Mouse (Mus musculus): ENCODE measurements around the gene Cxcl16. TPM values are rescaled to one million over a fixed set of nuclear protein-coding genes. Genes with fewer than 3 reads are reported as not detected.

Cxcl16 gene
- total RNA-seq, 2 experiments from 2014 or later: 1.2 to 1.9 TPM

DNA sequence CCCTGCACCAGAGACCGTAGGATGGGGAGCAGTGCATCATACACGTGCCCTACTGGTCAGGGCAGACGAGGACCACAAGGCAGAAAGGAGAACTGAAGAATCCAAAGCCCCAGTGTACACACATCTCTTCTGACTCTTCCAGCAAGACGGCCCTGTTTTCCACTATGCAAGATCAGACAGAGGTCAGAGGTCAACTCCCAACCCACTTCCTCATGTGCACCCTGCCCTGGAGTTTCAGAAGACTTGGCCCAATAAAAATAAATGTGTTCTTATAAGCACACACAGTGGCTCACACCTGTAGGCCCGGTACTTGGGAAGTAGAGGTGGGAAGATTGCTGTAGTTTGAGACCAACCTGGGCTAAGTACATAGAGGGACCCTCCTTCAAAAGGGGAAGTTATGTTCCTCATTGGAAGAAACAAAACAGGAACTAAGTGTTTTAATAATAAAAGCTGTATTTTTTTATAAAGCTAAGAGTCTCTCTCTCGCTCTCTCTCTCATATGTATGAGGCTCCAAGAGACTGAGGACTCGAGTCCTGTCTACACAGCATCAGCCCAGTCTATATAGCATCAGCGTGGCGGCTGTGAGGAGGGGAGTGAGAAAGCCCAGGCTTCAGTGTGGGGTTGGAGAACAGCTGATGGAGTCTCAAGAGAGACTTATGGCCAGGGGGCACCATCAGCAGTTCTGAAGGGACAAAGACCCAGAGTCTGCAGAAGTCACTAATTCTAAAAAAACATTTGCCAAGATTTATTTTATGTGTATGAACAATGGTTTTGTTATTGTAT lies 6.3 kb downstream of the Cxcl16 start:
- peak; percentile 57 for ATAC-seq (ENCODE audit: poor library complexity, severe bottlenecking)

DNA sequence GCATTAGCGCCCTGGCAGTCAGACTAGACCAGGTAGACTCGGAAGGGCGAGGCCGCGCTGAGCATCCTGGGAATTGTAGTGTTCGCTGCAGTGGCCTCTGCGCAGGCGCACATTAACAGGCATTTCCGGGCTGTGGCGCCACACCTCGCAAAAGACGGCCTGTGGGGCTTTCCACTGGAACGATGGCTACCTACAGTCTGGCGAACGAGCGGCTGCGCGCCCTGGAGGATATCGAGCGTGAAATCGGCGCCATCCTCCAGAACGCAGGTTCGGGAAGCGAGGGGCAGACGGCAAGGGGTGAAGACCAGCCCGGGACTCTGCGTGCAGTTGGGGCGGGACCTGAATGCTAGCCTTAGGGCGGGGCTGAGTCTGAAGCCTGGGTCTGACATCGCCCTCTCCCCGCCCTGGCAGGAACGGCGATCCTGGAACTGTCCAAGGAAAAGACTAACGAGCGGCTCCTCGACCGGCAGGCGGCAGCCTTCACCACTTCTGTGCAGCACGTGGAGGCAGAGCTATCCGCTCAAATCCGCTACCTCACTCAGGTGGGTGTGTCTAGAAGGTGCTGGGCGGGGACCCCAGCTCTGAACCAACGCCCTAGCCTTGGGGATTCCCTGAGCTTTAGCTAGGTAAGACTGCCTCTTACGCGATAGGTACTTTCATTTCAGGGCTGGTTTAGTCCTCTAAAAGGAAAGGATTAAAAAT lies 7.8 kb downstream of the Cxcl16 start, which contains the start of gene Med11:
Gene Med11, plus strand, starts transcription at position 123 of the 702 bp plus-strand sequence.
- ATAC-seq (ENCODE audit: poor library complexity, severe bottlenecking): peak; percentile 83

DNA sequence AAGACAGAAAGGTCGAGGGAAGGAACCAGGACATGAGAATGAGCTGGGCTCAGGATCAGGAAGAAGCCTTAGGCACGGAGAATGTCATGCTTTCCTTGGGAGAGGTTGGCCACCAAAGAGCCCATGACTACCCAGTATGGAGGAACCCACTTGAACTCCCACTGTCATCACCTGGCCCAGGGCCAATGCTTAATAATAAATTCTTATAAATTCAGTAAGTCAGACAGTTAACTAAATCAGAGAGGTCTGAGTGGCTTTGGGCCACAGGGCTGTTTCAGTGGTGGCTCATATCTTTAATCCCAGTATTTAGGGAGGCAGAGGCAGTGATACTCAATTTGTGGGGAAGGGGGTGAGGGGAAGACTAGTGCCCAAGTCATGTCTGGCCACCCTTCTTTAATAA lies 8.9 kb downstream of the Cxcl16 start:
- no peak for ATAC-seq (ENCODE audit: poor library complexity, severe bottlenecking)

DNA sequence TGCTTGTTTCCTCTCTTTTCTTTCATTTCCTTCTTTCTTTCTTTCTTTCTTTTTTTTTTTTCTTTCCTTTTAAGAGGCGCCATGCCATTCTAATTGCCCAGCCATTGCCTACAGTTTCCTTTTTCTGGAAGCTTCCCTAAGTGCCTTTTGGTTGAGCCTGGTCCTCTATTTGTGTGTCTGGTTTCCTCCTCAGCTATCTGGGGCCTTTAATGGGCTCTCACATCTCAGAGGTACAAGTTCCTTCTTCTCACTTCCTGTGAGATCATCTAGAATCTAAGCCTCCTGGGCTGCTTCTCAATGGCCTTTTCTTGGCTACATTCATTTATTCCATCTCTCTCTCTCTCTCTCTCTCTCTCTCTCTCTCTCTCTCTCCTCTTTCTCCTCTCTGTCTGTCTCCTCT lies 12.4 kb downstream of the Cxcl16 start:
- no peak for ATAC-seq (ENCODE audit: poor library complexity, severe bottlenecking)

DNA sequence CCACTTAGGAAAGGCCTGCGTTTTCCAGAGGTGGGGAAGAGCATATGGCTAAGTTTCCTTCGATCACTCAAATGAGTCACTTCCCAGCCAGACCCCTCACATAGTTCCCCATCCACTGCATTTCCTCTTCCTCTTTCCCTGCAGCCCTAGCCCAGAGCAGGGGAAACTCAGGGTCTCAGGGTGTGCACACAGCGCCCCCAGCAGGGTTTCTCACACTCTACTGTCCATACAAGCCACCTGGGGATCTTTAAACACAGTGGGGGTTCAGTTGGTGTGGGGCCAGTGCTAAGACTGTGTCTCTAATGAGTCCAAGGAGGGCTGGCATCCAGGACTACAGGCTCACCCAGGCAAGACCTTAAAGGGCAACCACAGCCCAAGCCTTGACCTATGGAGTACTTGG lies 13.0 kb downstream of the Cxcl16 start:
- ATAC-seq (ENCODE audit: poor library complexity, severe bottlenecking): peak; percentile 71

DNA sequence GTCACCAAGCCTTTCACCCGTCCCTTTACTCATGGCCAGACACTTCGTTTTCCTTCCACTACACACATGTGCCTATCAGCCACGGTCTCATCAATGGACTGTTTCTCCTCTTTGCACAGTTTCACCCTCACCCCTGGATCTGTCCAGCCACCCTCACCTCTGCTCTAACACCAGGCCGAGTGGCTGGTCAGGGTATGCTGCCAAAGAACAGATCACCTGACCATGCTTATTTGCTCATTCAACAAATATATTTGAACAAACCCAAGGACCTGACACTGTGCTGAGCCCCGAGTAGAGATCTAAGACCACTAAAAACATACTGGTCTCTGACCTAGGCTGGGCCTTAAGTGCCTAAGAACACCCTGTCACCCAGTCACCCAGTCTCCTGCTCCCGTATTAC lies 15.1 kb downstream of the Cxcl16 start:
- ATAC-seq (ENCODE audit: poor library complexity, severe bottlenecking): no peak

DNA sequence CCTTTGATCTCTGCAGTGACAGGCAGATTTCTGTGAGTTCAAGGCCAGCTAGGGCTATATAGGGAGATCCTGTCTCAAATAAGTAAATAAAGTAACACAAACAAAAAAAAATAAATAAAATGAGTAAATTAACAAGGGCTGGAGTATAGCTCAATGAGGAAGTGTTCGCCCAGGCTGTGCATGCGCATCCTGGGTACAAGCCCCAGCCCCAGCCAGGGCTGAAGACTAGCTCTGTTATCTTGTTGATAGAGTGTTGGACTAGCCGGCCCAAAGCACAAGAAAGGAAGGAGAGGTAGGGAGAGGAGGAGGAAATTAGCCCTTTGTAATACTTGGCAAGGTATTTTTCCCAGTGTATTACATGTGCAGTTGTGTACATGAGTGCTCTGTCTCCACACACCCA lies 15.8 kb downstream of the Cxcl16 start:
- ATAC-seq (ENCODE audit: poor library complexity, severe bottlenecking): no peak

DNA sequence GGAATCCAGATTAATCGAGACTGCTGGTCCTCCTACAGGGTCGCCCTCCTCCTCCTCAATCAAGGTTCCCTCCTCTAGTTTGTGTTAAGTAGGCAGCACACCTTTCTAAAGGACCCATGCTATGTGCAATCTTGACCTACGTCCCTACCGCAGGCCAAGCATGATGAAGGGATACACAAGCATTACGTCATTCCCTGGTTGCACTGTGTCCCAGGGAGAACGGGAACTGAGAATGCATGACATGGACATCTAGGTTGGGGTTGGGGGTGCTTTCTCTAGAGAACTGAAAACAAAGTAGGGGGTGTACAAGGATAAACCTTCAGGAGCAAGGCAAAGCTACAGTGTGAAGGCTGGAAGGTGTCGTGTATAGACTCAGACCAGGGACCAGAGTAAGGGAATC lies 17.9 kb downstream of the Cxcl16 start:
- peak; percentile 43 for ATAC-seq (ENCODE audit: poor library complexity, severe bottlenecking)

DNA sequence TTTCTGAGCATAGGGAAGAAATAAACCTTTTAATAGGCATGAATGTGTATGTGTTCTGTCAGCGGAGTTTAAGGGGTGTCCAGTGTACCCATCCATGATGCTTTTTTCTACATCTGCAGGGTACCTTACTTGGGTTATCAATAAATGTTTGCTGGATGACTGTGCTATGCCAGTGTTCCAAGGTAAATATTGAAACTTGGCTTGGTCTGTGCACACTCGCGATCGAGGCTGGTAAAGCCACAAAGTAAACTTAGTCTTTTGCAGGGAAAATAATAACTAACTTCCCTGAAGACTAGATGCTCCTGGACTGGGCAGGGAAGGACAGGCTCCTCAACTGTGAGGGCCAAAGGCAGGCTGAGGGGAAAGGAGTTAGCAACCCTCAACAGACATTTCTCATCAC lies 19.1 kb downstream of the Cxcl16 start:
- ATAC-seq (ENCODE audit: poor library complexity, severe bottlenecking): no peak

DNA sequence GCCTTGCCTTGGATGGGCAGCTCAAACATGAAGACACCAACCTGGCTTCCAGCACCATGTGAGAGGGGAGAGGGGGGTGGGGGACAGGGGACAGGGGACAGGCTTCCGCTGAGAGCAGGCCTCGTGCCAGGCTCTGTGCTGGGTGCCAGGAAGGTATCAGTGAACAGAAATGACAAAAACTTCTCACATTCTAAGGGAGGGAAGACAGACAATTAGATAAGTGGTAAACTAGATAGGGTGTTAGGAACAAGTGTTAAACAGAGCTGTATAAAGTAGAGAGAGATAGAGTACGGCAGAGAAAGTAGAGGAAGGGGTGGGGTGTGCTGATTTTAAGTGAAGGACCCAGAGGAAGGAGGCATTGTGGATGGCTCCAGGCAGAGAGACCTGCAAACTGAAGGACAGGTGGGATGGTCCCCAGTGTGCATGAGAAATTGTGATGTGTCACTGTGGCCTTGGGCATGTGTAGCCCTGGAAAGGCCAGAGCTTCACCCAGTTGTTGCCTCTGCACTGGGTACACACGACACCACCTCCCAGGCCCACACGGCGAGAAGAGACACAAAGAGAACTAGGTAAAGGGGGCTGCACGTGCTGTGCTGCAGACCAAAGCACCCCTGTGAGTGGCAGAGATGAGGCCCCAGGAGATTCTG lies 20.9 kb downstream of the Cxcl16 start:
- no peak for ATAC-seq (ENCODE audit: poor library complexity, severe bottlenecking)

DNA sequence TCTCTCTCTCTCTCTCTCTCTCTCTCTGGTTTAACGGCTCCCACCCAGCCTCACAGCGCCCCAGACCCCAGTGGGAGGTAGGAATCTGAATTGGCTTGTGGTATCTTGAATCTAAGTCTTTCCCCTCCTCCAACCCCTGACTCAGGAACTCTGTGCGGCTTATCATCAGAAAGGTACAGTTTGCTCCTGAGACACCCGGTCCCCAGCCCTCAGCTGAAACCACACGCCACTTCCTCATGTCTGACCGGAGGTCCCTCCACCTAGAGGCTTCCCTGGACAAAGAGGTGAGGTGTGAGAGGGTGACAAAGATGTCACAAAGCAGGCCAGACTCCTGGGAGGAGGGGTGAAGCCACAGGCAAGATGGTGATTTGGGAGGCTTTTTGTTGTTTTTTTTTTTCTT lies 22.4 kb downstream of the Cxcl16 start:
- ATAC-seq (ENCODE audit: poor library complexity, severe bottlenecking): peak; percentile 39

DNA sequence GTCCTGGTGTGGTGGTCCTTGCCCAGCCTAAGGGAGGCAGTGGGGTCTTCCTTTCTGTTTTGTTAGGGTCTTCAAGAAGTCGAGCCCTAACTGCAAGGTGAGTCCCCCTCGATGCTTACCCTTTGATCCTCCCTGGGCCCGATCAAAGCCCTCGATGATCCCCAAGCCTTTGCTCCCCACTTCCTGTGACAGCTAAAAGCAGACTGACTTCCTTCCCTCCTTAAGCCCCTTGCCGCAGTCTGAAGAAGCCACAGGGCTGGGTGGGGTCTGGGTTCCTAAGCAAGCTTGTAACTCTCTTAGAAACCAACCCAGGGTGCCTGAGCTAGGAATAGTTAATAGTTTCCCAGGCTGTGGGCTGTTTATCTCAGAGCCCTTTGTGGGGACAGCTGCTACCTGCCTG lies 24.3 kb downstream of the Cxcl16 start:
- no peak for ATAC-seq (ENCODE audit: poor library complexity, severe bottlenecking)

DNA sequence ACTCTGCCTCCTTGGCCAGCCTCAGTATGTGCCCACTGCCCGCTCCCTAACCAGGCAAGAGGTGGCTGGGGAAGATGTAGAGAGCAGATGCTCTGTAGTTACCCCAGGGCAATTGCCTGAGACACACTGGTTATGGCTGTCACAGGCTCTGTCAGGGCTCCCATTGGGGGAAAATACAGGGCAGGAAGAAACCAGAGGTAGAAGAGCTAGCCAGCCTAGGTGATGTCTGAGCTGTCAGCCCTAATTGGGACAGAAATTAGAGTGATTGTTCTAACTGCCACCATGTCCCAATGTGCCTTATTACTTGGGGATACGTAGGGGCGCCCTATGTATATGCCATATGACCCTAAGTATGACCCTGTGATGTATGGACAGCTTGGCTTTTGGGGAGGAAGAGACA lies 25.8 kb downstream of the Cxcl16 start:
- ATAC-seq (ENCODE audit: poor library complexity, severe bottlenecking): no peak

DNA sequence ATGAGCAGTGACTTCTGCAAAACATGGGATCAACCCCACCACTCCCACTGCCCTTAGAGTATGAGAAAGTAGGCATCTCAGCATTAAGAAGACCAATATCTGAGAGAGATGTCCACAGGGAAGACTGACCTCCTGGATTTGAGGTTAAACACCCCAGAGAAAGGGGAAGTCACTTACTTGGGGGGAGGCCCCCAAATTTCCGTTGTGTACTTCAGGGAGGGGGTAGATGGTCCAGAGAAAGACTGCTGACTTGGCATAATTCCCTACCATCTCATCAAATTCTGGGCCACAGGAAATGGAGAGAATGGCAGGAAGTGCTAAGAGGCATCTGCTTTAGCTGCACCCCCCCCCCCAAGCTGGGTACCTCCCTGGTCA lies 26.2 kb downstream of the Cxcl16 start:
- ATAC-seq (ENCODE audit: poor library complexity, severe bottlenecking): peak; percentile 15

DNA sequence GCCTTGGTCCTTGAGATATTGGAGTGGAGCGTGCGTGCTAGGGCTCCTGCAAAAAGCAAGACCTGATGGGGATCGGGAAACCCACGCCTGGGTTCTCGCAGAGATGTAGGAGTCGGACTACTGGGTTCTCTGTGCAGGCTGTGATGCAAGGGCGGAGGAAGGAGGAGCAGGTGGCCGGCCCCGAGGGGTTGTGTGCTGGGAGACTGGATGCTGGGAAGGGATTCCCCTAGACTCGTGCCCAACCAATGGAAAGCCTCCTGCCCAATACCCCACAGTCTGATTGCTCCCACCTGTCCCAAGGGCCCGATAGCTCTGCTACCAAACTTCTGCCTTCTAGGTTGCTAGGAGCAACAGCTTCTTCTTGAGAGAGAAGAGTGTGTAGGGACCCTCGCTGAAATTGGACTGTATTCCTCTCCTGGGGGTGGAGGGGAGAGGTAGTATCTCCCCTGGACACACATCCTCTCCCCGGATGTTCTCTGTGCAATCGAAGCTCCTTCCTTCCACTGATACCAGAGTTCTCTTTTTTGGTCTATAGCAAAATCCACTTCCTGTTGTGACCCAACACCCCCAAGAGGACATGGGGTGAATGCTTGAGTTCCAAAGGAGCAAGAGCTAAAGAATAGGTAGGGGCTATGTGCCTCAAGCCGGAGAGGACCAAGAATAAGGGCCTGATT lies 26.8 kb downstream of the Cxcl16 start:
- ATAC-seq (ENCODE audit: poor library complexity, severe bottlenecking): peak; percentile 41

DNA sequence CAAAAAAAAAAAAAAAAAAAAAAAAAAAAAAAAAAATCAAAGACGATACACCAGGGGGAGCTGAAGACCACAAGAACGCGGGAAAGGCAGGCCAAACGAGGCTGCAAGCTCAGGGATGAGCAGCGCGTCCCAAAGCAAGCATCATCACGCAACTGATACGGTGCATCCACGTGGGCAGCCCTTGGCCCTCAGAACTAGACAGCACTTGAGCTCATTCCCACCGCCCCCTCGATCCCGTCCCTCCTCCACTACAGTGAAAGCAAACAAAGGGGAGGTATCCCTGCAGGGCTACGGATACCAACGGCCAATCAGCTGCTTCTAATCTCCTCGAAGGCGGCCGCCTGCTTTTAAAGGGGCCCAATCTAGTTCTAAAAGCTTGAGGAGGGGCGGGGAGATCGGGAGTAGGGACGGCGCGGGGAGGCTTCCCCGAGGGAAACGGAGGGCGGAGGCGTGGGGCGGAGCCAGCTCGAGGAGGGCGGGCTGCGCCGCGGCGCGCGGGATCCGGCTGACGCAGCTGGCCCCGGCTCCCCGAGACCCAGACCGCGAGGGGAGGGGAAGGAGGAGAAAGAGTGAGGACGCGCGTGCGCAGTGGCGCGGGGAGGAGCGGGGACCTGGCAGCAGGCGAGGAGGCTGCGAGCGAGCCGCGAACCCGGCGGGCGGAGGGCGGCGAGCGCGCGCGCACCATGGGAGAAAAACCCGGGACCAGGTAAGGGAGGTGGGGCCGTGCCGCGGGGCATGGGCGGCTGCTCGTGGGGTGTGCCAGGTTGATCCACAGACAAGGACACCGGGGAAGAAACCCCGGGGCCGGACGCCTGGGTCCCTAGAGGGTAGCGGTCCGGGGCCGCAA lies 27.5 kb downstream of the Cxcl16 start, which contains the start of gene Arrb2:
Gene Arrb2, plus strand, starts transcription at position 588 of the 847 bp plus-strand sequence.
- peak; percentile 84 for ATAC-seq (ENCODE audit: poor library complexity, severe bottlenecking)

DNA sequence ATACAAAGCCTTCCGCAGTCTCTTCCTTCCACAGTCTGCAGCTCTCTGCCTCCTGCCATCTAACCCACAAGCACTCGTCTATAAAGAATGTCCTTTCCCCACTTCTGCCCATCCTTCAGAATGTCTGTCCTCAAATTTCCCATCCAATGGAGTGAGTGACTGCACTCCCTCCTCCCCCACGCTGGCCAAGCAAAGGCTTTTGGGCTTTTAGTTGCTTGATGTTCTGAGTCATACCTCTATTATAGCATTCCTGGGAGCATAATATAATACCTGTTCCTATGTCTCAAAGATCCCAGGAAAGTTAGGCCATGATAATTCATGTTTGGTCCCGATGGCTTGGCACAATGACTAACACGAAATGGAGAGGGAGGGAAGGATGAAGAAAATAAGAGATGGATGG lies 28.2 kb downstream of the Cxcl16 start:
- no peak for ATAC-seq (ENCODE audit: poor library complexity, severe bottlenecking)

DNA sequence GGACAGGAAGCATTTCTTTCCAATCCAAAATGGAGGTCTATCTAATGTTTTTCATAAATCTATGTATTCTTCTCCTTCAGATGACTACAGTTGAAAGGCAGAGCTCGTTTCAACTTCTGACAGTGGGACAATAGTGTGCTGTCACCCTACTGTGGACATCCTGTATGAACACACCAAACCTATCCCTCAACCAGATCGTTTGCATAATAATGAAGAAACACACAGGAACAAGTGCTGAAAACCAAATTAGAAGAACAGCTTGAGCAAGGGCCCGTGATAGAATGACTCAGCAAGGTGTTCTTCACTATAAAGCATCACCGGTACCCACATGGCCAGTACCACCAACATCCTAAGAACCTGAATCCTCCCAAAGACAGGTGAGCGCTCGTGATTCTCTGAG lies 33.2 kb downstream of the Cxcl16 start:
- ATAC-seq (ENCODE audit: poor library complexity, severe bottlenecking): peak; percentile 94

DNA sequence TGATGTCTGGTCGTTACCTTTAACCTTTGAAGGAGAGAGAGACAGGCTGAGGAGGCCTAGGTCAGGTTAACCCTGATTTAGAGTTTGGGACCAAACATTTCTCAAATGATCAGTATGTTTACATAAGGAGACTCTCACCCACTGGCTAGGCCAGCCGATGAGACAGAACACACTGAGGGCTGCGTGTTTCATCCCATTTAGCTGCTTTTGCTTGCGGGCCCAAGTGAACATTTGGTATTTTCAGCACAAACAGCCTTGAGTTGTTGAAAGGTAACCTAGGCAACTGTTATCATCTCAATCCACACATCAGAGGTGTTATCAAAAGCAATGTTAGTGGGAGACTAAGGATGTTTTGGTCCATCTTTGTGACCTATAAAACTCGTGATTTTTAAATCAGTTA lies 40.3 kb downstream of the Cxcl16 start:
- ATAC-seq (ENCODE audit: poor library complexity, severe bottlenecking): no peak

DNA sequence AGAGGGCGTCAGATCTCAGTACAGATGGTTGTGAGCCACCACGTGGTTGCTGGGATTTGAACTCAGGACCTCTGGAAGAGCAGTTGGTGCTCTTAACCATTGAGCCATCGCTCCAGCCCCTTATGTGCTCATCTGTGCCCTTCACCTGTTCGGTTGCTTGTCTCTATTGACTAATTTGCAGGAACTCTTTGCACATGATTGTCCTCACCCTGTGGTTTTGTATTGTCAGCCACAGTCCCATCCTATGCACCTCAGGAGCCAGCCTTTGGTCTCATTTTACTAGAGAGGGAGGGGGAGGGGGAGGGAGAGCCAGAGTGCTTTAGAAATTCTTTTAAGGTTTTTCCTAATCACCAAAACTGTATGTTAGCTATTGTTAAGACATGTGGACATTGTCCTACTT lies 41.6 kb downstream of the Cxcl16 start:
- ATAC-seq (ENCODE audit: poor library complexity, severe bottlenecking): peak; percentile 97
